Mouse (Mus musculus): ENCODE measurements at regions not wholly inside any gene's neighbourhood (a gene's known extent, or its start where the extent isn't known, plus 50 kb on each side); places are given as distances from the start of the nearest gene placed in this dataset.

GRCm38 (mm10) chr1:73799246-73799645 is 325.0 kb downstream of the Tns1 start:
- no peak for DNase-seq (ENCODE audit: low spot score)

DNA sequence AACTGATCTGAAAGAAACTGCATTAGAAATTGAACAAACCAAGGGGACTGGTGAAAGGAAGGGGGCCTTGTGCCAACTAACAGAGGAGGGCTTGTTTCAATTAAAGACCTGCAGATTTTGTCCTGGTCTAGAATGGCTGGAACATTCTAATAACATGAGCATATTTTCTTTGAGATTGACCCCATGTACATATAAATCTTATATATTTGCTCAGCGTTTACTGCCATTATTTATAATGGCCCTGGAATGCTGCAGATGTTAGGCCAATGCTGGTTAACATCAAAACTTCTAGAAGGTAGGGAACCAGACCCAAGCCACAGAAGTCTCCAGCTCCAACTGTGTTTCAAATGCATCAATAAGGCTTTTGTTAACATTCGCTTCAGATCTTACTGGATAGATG is 326.4 kb downstream of the Tns1 start:
- DNase-seq (ENCODE audit: low spot score) = no peak

DNA sequence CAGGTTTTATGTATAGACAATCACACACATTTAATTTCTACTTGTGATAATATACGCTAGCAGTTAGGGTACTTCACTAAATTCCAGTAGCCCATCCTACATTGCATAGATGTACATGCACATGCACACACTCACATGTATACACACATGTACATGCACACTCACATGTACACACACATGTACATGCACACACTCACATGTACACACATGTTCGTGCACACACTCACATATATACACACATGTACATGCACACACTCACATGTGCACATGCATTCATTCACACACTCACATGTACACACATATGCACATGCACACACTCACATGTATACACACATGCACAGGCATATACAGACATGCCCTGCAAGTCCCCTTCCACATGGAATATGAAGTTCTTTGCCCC is 326.8 kb downstream of the Tns1 start:
- no peak for DNase-seq (ENCODE audit: low spot score)

DNA sequence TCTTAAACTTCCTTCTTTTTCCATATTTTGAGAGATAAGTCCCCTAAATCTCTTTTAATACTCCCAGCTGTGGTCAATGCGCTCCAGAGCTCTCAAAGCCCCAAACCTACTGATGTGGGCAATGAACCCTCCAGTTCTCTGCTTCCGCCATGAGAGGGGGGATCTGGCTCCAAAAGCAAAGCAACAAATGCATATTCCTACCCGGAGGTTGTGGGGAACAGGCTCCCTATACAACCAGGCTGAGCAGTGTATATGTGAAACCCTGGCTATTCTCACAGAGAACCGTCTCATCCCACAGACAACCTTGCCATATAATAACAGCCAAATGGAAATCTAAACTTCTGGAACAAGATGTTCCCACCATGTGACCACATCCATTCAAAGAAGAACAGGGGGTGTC is 330.4 kb downstream of the Tns1 start:
- no peak for DNase-seq (ENCODE audit: low spot score)

DNA sequence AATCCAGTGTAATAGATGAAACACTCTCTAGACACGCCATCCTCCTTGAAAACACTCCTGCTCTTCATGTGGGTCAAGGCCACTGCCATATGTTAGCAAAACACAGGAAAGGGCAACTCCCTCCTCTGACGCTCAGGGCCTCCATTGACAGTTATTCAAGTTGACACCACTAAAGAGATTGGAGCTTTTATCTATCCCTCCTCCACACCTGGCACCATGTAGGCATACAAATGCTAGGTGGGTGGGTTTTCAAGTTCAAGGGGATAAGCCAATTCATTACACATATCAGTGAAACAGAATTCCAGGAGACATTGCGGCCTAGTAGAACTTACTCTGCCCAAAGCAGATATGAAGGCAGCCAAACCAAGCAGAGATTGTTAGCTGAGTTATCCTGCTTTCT is 331.0 kb downstream of the Tns1 start:
- DNase-seq (ENCODE audit: low spot score) = peak; percentile 29

DNA sequence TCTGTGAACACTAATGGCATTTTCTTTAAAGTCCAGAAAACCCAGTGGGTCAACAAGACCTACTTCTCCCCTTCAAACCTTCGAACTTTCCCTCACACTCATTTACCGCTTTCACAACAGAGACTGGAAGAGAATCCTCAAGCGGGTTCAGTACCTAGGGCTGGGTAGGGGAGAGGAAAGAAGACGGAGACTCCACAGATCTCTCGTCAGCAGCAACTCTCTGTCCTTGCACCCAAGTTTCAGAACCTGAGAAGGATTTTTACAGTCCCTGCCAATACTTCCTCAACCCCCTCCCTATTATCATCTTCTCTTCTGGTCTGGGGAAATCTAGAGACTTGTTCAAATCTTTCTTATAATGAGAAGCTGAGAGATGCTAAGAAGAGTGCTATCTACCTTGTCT is 331.9 kb downstream of the Tns1 start:
- DNase-seq (ENCODE audit: low spot score) = no peak

DNA sequence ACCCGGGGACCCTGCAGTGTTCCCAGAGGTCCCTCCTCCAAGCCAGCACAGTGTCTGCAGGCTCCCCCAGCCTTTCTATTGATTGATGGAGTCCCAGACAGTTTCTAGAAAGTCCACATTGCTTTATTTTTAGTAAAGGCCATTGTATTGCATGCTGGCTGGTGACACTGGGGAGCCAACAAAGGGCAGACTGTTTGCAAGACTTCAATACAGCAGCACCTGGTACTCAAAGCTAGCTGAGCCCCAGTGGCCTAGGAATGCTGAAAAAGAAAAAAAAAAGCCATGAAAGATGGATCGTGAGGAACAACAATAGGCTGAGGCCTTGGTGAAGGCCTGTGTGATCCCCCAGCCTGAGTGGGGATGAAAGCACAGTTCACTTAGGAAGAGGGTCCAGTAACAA is 336.6 kb downstream of the Tns1 start:
- no peak for DNase-seq (ENCODE audit: low spot score)

- DNase-seq (ENCODE audit: low spot score) = no peak
Measured at GRCm38 (mm10) chr1:73787224-73787623, 337.0 kb downstream of the Tns1 start.

- DNase-seq (ENCODE audit: low spot score) = no peak
Measured at GRCm38 (mm10) chr1:73783303-73783702, 340.9 kb downstream of the Tns1 start.

GRCm38 (mm10) chr1:73782871-73783270 is 341.4 kb downstream of the Tns1 start:
- no peak for DNase-seq (ENCODE audit: low spot score)

DNA sequence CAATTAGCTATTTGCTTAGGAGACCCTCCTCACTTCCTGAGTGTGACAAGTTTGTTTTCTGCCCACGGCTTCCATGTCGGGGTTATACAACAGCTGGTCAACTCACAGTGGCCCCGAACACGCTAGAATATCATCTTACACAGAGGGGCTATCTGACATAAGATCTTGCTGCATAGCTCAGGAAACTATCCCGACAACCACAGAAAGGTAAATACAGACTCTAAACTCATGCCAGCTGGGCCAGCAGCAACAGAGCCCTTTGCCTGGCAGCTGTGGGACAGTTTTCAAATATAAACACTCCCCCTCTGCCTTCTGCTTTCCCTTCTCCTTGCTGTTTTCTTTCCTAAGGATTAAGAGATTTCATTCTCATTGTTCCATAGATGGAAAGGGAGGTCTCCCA is 352.5 kb downstream of the Tns1 start:
- no peak for DNase-seq (ENCODE audit: low spot score)

DNA sequence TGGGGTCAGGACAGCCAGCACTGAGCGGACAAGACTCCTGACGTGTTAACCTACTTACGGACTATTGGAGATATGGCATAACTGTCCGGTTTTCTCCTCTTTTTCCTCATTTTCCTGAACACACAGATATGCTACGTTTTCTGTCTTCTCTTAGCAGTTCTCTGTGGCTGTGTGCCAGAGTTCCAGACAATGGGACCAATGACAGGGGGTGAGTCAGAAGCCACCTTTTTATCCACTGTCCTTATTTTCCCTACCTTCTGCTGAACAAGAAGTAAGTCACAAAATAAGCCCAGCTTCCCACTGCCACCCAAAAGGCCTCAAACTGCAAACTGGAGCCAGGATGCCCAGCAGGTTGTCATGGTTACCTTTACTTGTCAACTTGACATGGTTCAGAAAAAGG is 353.6 kb downstream of the Tns1 start:
- DNase-seq (ENCODE audit: low spot score) = no peak

GRCm38 (mm10) chr1:73764611-73765333 is 359.5 kb downstream of the Tns1 start:
- DNase-seq (ENCODE audit: low spot score) = no peak

DNA sequence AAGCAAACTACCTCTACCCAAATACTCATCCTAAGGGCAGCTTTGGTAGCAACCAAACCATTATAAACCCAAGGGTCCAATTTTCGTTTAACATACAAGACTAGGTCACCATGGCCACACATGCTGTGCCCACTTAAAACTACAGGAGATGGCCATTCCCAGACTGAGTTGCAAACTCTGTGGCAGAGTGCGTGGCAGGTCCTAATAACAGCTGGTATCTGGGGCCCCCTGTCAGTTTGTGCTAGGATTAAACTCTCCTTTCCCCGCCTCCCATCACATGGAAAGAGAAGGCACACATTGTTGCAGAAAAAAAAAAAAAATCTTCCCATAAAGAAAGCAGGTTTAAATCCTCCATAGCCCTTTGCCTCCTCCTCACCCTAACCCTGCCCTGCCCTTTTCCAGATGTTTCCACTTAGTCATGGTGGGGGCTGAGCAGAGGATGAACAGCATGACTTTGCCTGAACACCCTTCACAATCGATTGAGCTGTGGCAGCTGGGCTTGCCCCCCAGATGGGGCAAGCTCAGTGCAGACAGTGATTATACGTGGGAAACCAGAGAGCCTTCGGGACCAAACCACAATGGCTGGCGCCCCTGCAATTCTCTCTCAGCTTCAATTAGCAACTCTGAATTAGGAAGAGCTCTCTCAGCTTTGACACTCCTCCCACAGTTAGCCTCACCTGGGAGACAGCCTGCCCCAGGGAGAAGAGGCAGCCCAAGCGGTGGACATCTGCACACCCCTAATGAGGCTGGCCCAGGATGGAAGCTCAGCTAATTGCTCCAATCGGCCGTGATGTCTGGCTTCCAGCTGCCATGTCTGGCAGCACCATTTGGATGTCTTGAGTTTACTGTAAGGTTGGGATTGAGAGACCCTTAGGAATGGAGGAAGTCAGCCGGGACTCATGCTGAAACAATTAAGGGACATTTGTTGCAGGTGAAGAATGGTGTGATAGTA is 365.9 kb downstream of the Tns1 start:
- DNase-seq (ENCODE audit: low spot score) = peak; percentile 81

- DNase-seq (ENCODE audit: low spot score) = no peak
Measured at GRCm38 (mm10) chr1:73755791-73756190, 368.5 kb downstream of the Tns1 start.

GRCm38 (mm10) chr1:73754928-73755327 is 369.3 kb downstream of the Tns1 start:
- DNase-seq (ENCODE audit: low spot score) = no peak

- no peak for DNase-seq (ENCODE audit: low spot score)
Measured at GRCm38 (mm10) chr1:73753157-73753556, 371.1 kb downstream of the Tns1 start.

- DNase-seq (ENCODE audit: low spot score) = no peak
Measured at GRCm38 (mm10) chr1:73748702-73749101, 375.5 kb downstream of the Tns1 start.

- DNase-seq (ENCODE audit: low spot score) = peak; percentile 37
Measured at GRCm38 (mm10) chr1:73744555-73745234, 379.6 kb downstream of the Tns1 start.

- DNase-seq (ENCODE audit: low spot score) = peak; percentile 46
Measured at GRCm38 (mm10) chr1:73743737-73744554, 380.3 kb downstream of the Tns1 start.

DNA sequence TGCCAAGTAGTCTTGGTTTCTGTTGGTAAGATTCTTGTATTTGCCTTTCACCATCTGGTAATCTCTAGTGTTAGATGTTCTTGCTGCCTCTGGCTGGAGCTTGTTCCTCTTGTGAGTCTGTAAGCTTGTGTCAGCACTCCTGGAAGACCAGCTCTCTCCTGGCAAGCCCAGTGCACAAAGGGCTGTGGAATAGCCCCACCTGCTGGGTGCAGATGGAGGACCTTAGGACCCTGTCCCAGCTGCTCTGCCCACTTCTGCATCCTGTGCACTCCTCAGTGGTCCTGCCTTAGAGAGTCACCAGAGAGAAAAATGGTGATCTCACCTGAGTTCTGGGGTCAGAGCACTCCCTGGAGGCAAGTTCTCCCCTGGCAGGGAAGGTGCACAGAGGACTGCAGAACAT is 387.2 kb downstream of the Tns1 start:
- no peak for DNase-seq (ENCODE audit: low spot score)

- DNase-seq (ENCODE audit: low spot score) = no peak
Measured at GRCm38 (mm10) chr1:73728377-73728776, 395.9 kb downstream of the Tns1 start.

All from retina, embryonic 14.5 days (tissue).